Mouse (Mus musculus) MEL-GATA-1-ER (cell line): ENCODE data around the gene Sfpq.

Experiments used
- DNase-seq: peaks from one replicate; pipeline ENCODE4 v3.0.0-alpha.2; 2012; ENCODE audit warnings: low read depth; ENCODE audit errors: extremely low read depth

Sfpq gene

DNA sequence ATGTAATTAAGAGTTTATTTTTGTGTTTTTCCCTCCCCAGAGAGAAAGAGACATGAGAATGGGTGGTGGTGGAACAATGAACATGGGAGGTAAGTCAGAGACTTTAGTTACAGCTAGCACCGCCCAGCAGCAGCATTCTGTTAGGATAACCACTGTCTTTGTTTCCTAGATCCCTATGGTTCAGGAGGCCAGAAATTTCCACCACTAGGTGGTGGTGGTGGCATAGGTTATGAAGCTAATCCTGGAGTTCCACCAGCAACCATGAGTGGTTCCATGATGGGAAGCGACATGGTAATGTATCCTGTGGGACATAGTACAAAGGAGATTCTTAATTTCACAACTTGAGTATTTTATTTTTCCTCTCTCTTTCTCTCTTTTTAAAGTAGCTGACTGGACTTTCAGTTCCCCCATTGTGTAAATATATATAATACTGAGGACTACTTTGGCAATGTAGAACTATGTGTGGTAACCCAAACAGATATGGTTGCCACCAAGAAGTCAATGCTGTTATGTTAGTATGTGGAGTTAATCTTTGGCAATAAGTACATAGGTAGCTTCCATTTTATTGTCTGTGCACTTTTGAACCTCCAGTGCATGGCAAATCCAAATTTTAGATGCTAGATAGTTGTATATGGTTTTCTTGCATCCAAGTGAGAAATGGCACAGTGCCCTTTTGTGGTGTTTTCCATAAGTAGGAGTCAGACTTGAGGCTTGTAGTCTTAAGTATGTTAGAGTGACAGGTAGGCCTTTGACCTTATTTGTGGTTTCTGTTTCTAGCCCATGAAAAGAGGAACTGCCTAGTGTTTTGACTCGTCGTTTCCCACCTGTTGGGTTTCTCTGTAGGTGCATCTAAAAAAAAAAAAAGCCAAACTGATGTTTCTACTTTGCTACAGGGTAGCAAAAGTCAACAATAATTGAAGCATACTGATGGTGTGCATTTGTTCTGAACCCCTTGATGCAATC, 6.4 kb downstream of the Sfpq start:
- no peak for DNase-seq

DNA sequence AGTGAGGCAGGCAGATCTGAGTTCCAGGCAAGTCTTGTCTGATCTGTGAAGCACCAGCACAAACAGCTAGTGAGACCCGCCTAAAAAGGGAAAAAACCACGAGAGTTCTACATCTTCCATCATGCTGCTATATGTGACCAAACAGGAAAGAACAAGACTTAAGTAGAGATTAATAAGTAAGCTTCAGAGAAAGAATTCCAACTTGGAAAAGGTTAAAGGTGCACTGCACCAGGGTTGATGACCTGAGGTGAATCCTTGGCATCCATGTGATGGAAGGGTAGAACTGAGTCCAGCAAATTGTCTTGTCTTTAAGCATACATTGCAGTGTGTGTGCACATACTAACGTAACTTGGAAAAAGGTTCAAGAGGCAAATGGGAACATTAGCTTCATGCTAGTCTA, 16.0 kb downstream of the Sfpq start:
- no peak for DNase-seq

DNA sequence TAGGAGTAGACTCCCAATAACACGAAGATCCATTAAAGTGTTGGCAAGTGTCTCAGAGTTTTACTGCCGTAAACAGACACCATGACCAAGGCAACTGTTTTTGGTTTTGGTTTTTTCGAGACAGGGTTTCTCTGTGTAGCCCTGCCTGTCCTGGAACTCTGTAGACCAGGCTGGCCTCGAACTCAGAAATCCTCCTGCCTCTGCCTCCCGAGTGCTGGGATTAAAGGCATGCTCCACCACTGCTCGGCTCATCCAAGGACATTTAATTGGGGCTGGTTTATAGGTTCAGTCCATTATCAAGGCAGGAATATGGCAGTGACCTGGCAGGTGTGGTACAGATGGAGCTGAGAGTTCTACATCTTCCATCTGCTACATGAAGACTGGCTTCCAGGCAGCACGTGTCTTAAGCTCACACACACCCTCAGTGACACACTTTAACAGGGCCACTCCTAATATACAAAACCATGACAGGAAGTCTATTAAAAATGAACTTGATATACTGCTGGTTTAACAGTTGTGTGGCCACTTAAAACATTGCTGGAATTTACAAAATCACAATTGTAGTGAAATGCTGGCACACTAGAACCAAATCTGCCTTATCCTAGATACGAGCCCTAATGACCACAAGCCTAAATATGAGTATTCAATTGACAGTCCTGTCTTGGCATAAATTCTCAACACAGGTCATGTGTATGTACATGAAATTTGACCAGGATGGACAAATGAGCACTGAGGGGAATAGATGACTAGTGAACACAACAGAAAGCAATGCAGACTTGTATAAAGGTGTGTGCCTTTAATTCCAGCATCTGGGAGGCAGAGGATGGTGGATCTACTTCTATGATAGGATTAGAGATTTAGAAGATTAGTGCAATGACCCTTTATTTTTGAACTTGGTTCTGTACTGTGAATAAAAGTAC, 17.0 kb downstream of the Sfpq start:
- no peak for DNase-seq

DNA sequence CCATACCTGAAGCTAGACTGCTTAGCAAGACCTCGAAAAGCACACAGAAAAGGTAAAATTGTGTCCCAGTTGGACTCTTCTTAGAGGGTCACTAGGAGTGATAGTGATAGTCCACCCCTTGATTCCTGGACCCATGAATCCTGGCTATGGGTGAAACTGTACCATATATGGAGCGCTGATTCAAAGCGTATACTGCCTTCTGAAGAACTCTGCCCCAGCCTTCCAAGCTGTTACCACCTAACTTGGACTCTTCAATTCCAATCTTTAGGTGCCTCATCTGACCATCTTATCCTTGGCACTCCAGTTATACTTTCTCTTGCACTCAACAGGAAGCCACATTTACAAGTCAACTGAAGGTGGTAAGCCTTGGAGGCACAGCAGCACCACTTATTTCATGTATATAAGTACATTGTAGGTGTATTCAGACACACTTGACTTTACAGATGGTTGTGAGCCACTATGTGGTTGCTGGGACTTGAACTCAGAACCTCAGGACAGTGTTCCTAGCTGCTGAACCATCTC, 17.8 kb downstream of the Sfpq start:
- no peak for DNase-seq

DNA sequence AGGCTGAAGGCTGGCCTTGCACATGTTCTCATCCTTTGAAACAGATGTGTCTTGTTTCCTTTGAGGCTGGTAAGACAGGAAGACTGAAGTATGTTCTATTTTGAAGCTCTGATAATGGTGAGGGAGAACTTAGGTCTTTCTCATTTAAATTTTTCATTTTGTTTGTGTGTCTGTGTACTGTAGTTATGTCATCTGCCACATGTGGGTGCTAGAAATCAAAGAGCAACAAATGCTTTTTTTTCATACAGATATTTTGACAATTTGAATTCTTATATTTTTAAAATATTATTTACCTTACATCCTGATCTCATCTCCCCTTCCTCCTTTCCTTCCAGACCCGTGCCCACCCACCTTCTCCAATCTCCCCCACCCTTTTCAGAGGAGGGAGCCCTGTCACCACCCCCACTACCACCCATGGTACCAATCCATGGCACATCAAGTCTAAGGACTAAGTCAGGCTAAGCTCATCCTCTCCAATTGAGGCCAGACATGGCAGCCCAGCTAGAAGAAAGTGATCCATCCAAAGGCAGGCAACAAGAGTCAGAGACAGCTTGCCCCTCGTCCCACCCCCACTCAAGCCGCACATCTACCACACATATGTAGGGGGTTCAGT, 18.9 kb downstream of the Sfpq start:
- no peak for DNase-seq

DNA sequence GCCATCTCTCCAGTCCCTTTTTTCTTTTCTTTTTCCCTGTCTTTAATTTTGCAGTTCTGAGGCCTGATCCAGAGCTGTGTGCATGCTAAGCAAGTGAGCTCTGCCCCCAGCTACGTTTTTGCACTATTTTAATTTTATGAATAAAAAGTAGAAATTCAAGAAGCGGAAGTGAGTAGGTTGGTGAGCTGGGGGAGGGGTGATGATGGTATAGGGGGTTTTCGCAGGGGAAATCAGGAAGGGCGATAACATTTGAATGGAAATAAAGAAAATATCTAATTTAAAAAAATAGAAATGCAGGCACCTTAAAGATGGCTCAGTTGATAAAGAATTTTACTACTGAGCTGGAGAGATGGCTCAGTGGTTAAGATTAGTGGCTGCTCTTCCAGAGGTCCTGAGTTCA, 22.4 kb downstream of the Sfpq start:
- no peak for DNase-seq

DNA sequence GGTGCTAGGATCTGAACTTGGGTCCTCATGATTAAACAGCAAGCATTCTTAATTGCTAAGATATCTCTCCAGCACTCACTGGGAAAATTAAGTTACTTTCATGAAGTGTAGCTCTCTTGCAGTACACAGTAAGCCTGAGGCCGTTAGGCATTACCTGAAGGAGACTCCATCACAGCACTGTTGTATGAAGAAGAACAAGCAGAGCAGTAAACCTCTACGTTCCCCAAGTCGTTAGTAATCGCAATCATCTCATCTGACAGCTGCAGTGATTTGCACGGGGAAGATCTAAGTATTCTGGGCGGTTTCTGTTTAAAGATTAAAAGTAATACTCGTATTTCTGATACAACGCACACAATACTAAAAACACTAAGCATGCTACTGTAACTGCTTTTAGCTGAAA, 30.0 kb downstream of the Sfpq start:
- no peak for DNase-seq

DNA sequence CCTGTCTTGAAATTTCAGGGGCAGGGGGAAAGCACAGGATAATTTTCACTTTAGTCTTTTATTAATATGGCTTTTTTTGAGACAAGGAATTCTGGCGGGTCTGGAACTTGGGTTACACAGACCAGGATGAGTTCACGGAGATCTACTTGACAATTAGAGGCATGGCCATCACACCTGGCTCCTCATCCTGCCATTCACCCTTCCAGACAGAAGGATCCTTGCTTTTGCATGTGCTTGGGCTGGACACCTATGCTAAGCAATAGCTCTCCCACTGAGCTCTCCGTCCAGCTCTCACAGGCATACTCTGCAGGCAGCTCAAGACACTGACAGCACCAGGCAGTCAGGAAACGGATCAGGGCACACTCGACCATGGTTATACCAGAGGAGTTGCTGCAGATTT, 31.9 kb downstream of the Sfpq start:
- DNase-seq, result no peak

DNA sequence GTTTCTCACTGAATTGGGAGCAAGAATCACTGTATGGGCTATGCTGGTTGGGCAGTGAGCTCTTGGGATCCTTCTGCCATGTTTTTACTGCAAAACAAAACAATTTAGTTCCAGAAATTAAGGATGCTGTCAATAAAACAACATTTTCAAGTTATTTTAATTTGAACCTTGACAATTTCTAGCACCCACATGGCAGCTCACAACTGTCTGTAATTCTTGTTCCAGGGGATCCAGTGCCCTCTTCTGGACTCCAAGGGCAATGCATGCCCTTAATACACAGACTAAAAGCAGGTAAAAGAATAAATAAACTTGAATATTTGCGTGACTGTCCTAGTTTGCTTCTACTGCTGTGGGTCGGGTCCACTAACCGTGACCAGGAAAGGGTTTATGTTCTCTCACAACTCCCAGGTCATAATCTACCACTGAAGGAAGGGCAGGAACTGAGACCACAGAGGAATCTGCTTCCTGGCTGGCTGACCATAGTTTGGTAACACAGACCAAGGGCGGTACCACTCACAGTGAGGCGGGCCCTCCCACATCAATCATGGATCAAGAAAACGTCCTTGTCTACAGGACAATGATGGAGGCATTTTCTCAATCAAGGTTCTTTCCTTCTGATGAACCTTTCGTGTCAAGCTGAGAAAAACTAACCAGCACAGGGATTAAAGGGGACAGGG, 33.5 kb downstream of the Sfpq start:
- no peak for DNase-seq

DNA sequence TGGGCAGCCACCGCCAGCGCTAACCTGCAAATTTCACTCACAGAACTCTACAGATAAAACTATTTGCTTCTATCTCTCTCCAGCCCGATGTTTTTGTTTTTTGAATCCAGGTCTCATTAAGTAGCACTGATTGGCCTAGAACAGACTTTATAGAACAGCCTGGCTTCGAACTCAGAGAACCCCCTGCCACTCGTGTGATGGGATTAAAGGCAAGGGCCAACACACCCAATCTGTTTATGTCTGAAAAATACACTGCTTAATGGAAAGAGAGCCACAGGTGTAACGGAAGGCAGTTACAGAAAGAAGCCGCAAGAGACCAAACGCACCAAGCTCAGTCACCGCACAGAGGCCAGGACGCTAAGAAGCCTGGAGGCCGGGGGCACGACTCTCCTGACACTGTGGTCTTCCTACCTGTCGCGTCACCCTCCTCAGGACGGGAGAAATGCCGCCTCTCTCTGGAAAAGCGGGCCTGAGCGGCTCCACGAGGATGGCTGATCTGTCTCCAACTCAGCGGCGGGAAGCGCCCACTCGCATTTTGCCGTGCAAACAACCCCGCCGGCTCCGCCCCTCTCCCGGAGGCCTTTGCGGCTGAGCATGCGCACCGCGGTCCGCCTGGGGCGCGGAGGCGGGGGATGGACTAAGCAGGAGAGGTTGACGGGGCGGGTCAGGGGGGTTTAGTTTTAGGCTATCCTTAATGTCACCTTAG, 39.6 kb downstream of the Sfpq start, which contains the start of gene Zmym1:
Gene Zmym1, minus strand, starts transcription at position 568 of the 706 bp plus-strand sequence.
- DNase-seq, result peak; percentile 56

DNA sequence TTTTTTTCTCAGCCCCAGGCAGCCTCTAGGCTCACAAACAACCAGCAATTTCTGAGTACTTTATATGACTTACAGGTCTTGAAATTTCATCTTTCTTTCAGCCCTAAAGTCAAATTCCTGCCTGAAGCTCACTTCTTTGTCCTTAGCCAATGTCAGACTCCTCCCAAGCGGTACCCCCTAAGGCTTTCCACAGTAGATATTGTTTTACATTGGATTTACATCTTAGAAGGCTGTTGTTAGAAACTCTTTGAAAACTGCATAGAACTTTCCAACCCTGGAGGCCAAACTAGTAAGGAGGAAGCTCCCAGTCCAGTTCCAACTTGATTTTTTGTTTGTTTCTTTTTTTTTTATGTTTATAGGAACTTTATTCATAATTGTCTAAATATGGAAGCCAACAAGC, 42.9 kb downstream of the Sfpq start:
- DNase-seq, result no peak

DNA sequence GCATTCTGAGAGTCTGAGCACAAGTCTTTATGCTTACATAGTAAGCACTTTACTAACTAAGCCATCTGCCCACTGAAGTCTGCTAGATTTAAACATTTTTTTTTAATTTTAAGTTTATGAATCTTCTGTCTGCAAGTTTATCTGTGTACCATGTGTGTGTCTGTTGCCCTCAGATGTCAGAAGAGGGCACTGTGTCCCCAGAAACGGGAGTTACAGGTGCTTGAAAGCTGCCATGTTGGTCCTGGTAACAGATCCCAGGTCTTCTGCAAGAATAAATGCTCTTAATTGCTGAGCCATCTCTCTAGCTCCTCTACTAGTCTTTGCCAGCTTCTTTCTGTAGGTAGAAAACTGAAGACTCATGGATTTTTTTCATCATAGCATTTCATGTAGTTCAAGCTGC, 53.8 kb downstream of the Sfpq start:
- DNase-seq, result no peak

DNA sequence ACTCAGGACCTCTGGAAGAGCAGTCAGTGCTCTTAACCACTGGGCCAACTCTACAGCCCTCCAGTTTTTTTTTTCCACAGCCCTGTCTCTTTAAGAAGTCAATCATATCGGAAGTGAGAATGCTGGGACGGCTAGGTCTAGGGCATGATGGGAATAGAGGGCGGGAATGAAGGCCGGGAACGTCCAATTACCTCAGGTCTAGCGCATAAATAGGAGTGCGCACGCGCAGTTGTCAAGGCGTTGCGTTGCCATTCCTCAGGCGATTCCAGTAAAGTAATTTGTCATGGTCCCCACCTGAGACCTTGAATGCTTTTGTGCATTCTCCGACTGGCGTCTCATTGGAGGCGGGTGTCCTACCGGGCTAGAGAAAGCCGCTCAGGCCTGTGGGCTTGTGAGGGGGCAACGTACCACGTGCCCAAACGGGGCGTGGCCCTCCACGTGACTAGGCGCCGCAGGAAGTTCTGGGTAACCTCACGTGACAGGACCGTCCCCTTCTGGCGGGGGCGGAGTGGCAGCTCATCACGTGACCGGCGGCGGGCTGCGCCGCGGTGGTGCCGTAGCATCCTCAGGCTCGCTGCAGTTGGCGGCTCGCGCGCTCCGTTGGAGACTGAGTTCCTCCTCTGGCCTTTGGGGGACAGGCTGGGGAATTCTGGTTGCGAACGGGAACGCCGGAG, 55.9 kb downstream of the Sfpq start, which contains the start of gene Zmym6:
Gene Zmym6, plus strand, starts transcription at position 509 of the 674 bp plus-strand sequence.
- DNase-seq, result no peak

DNA sequence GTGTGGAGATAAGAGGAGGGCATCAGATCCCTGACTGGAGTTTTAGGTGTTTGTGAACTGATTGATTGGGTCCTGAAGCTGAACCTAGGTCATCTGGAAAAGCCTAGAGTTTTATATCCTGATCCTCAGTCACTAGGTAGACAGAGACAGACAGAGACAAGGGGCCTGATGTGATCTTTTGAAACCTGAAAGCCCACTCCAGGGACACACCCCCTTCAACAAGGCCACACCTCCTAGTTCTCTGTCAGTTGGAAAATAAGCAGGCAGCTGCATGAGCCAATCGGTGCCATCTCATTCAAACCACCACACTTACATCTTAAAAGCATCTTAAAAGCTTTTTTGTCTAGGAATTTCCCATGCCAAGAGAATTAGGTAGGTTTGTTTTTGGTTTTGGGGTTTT, 59.7 kb downstream of the Sfpq start:
- no peak for DNase-seq

DNA sequence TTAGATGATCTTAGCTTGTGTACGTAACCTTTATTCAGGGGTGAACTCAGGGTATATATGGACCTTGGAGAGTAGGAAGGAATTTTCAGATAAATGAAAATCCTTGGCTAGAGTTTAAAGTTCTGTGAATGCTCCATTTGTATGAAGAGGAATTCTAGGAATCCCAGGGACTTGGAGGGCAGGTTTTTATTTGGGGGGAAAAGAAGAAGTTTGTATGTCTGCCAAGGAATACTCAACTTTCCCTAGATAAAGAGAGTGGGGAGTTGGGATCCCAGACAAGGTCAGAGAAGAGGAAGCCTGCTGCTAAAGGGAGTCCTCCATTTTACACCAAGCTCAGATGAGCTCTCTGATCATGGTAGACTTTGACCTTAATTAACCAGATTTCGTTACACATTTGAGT, 62.0 kb downstream of the Sfpq start:
- no peak for DNase-seq

DNA sequence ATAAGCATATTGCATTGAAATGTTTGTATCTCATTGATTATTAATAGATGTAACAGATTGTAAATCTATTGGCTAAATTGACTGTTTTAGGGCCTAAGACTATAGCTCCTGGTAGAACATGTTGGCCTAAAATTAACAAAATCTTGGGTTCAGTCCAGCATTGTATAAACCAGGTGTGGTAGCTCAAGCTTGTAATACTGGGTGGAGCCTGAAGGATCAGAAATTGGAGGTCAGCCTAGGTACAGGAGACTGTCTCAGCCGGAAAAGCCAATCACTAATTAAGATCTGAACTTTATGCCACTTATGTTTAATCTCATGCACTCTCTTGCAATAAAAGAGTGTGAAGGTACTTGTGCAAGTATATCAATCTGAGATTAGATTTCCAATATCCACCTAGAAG, 64.6 kb downstream of the Sfpq start:
- no peak for DNase-seq
